ENCODE assay signal across 26 mouse cellular contexts in genomic region chr1:156913190-156913589, GRCm38 (mm10). TPM values are rescaled to one million over a fixed set of nuclear protein-coding genes. Genes with fewer than 3 reads are reported as not detected.
DNase-seq lines count a peak whose midpoint lies in the region; ATAC-seq lines count a peak whose summit lies in the region.
"Had no signal": no experiment of that assay in that cellular context is flagged by ENCODE, and none has a peak within 500 bp of the region (broad histone marks: within the 10 kb centered on the region; RNA-seq: fewer than 3 reads in every experiment).

No protein-coding gene starts in this region.

- no peak overlapping the region for H3K4me3 ChIP-seq in limb, embryonic 12.5 days (replicated peaks)
- no peak overlapping the region for H3K4me3 ChIP-seq in limb, embryonic 10.5 days
- H3K4me3 ChIP-seq: embryonic facial prominence, embryonic 13.5 days; embryonic facial prominence, embryonic 15.5 days; erythroblast, embryonic 14.5 days; forebrain, embryonic 10.5 days; forebrain, embryonic 12.5 days had no signal

- H3K27me3 ChIP-seq in limb, embryonic 12.5 days = no peaks in the 10 kb centered on the region
- no peaks in the 10 kb centered on the region for H3K27me3 ChIP-seq in limb, embryonic 10.5 days (ENCODE audit: low read depth, poor library complexity, severe bottlenecking)
- H3K27me3 ChIP-seq: embryonic facial prominence, embryonic 13.5 days; embryonic facial prominence, embryonic 15.5 days; forebrain, embryonic 12.5 days had no signal

- 88% methylated on average over 6 of the region's 6 CpGs for WGBS in limb, embryonic 12.5 days
- 90% methylated on average over 6 of the region's 6 CpGs for WGBS in limb, embryonic 10.5 days

- DNase-seq in limb, embryonic 10.5 days (ENCODE audit: low spot score) = no peak
- DNase-seq in thymus, postnatal 0 days (ENCODE audit: low spot score) = peak; percentile 55
- DNase-seq in thymus, postnatal 14 days = no peak
- DNase-seq in thymus, postnatal 4 days = peak; percentile 42
- DNase-seq in thymus, postnatal 36 days = no peak
- peak; percentile 30 for DNase-seq in naive thymus-derived CD4-positive, alpha-beta T cell, adult 2 months (ENCODE audit: low read depth)
- no peak for DNase-seq in adrenal gland, adult 18-20 months (ENCODE audit: low spot score in 2 of 2)
- DNase-seq: adrenal gland, adult 8-10 months; adrenal gland, postnatal 14 days; adrenal gland, postnatal 36 days; B cell, adult 2 months; cerebellum, adult 11-12 months; cerebellum, adult 2 months; cerebellum, adult 9-10 months; cerebellum, postnatal 10 days; cerebellum, postnatal 25 days; embryo, embryonic 11 days had no signal

- H3K9me3 ChIP-seq in limb, embryonic 12.5 days = no peaks in the 10 kb centered on the region
- H3K9me3 ChIP-seq in limb, embryonic 10.5 days (replicated peaks) = no peaks in the 10 kb centered on the region
- H3K9me3 ChIP-seq: embryonic facial prominence, embryonic 13.5 days; embryonic facial prominence, embryonic 15.5 days; forebrain, embryonic 10.5 days; forebrain, embryonic 12.5 days had no signal

- ATAC-seq in limb, embryonic 12.5 days (ENCODE audit: insufficient number of reproducible peaks, insufficient read depth, low FRiP score, low TSS enrichment, low read depth) = no peak
- ATAC-seq: CD4-positive, CD25-positive, alpha-beta regulatory T cell, adult 4 months; forebrain, embryonic 14.5 days; forebrain, embryonic 16.5 days had no signal

- no peak overlapping the region for H3K4me2 ChIP-seq in limb, embryonic 12.5 days
- H3K4me2 ChIP-seq: embryonic facial prominence, embryonic 13.5 days; embryonic facial prominence, embryonic 15.5 days; forebrain, embryonic 12.5 days had no signal

- no peaks in the 10 kb centered on the region for H3K36me3 ChIP-seq in limb, embryonic 12.5 days
- H3K36me3 ChIP-seq in limb, embryonic 10.5 days = no peaks in the 10 kb centered on the region
- H3K36me3 ChIP-seq: embryonic facial prominence, embryonic 13.5 days; embryonic facial prominence, embryonic 15.5 days; forebrain, embryonic 10.5 days; forebrain, embryonic 12.5 days had no signal

- H3K4me1 ChIP-seq in limb, embryonic 12.5 days (replicated peaks) = peaks cover 3% of the 10 kb centered on the region; the same call in 1 of the 2 replicates
- no peaks in the 10 kb centered on the region for H3K4me1 ChIP-seq in limb, embryonic 10.5 days
- H3K4me1 ChIP-seq: forebrain, embryonic 10.5 days; forebrain, embryonic 12.5 days had no signal

- H3K27ac ChIP-seq in limb, embryonic 12.5 days = 0 out of 2 replicates have a peak overlapping the region, but pooled peaks have one; percentile 23
- H3K27ac ChIP-seq in limb, embryonic 10.5 days = no peak overlapping the region
- H3K27ac ChIP-seq: embryonic facial prominence, embryonic 13.5 days; embryonic facial prominence, embryonic 15.5 days; forebrain, embryonic 10.5 days; forebrain, embryonic 12.5 days had no signal

- H3K9ac ChIP-seq in limb, embryonic 12.5 days (replicated peaks) = no peak overlapping the region
- H3K9ac ChIP-seq: embryonic facial prominence, embryonic 13.5 days; embryonic facial prominence, embryonic 15.5 days; forebrain, embryonic 12.5 days had no signal

RNA-seq across cellular contexts. Expression of gene Ralgps2, which starts 26.2 kb away (rescaled TPM):
- polyA plus RNA-seq in limb, embryonic 12.5 days (2016; fragmentation: Nextera tagmentation; extraction: Ambion mirVana) = 76.9 and 83.1 TPM in 2 replicates
- 100 and 104 TPM in 2 replicates for polyA plus RNA-seq in limb, embryonic 10.5 days (2016; fragmentation: Nextera tagmentation; extraction: Ambion mirVana)
- polyA plus RNA-seq in thymus, postnatal 0 days (2015; fragmentation: Nextera tagmentation; extraction: Ambion mirVana) = 109 and 131 TPM in 2 replicates
- 10 to 100 TPM; 10.5 to 16.0 TPM for total RNA-seq in adrenal gland, adult 18-20 months (2021)

Comparison
In these comparisons a context has a peak if more than half of its experiments do, and no peak if none do; other contexts are left out.
1. DNase-seq: peak in thymus, postnatal 0 days (single experiment), thymus, postnatal 4 days (single experiment) and naive thymus-derived CD4-positive, alpha-beta T cell, adult 2 months (single experiment); none in limb, embryonic 10.5 days (single experiment), thymus, postnatal 14 days (single experiment), thymus, postnatal 36 days (0 of 2) and adrenal gland, adult 18-20 months (0 of 2).